Mouse (Mus musculus) heart, adult 2 months (tissue): ENCODE measurements around the gene Lman1l.

ENCODE experiments used
- CTCF ChIP-seq: fragments of 200-600 bp; IDR thresholded peaks from 2 replicates; pipeline ENCODE4 v1.8.1; 2022; ENCODE audit warnings: antibody characterized with exemption, mild to moderate bottlenecking, moderate library complexity
- EP300 ChIP-seq: fragments of 200-500 bp; IDR thresholded peaks from 2 replicates; pipeline ENCODE4 v1.6.1; 2011; ENCODE audit warnings: low read depth, low read length, control low read depth; ENCODE audit not compliant: insufficient read depth
- POLR2A ChIP-seq: fragments of 200-500 bp; IDR thresholded peaks from 2 replicates; pipeline ENCODE4 v1.6.1; 2011; ENCODE audit warnings: mild to moderate bottlenecking, low read depth, low read length, control low read depth; ENCODE audit not compliant: insufficient read depth

GRCm38 (mm10) chr9:57668277-57668676, 47.7 kb upstream of the Lman1l start:
- no peak for TF ChIP-seq CTCF
- no peak for TF ChIP-seq POLR2A
- TF ChIP-seq EP300: no peak
